Mouse (Mus musculus) frontal cortex, adult 2 months (tissue): ENCODE measurements around the gene Syt13. TPM values are rescaled to one million over a fixed set of nuclear protein-coding genes. Genes with fewer than 3 reads are reported as not detected.

Experiments used
- DNase-seq, 2 experiments: peaks; one replicate each; pipeline ENCODE4 v3.0.0; 2022; ENCODE audit warnings: low spot score in 1 of 2; ENCODE audit errors: extremely low spot score in 1 of 2
- polyA plus RNA-seq: library from polyadenylated mRNA; depleted of rRNA; stranded (reverse); fragments of >200 nt; gene quantifications from 2 replicates; pipeline ENCODE4 v1.2.3, GENCODE M21; 2012

Gene Syt13
- polyA plus RNA-seq, 1 experiment = 103 TPM

DNA sequence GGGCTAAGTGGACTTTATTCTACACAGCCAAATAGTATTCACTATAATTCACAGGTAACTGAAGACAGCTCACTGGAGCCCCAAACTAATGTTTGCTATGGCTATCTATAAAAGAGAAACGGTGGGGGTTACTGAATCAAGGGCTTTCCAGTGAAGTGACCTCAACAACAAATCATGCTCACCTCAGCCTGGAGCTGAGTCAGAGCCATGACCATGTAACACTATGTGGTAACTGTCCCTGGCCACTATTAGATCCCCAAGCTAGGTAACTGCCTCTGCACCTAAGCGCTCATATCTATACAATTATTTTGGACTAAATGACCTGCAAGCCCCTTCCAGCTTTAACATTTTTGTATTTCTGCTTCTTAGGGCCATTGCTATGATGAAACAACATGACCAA is 42.0 kb downstream of the Syt13 start:
- no peak for DNase-seq

DNA sequence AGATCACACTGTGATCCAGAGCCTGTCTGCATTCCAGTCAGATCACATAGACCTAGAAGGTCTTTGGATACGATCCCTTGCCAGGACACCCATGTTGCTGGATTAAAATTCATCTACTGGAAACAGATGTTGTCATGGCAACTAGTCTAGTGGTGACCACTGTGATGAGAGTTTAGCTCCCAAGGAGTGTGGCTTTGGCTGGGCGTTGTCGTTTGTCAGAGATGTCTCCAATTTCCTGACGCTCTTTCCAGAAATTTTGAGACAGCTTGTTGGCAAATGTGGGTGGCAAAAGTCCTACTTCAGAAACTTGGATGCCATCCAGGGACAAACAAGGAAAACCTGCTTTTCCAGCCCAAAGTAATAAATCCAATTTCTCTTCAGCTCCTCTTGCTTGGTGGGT is 43.7 kb downstream of the Syt13 start:
- peak in 1 of 2 experiments; percentile 73 for DNase-seq

DNA sequence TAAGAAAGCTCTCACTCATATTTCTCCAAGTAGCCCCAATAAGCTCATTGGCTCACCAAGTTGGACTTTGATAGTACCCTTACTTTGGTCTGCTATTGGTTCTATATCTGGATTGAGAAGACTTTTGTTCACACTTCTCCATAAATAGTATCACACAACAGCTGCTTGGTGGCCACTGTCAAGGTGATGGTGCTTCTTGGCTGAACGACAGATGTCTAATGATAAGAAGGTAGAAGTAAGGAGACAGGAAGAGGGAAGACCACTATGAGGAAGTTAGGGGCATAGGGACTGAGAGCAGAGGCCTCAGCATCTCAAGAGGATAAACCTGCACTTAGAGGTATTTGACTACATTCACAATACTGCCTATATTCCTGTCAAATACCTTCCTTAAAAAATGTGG is 49.4 kb downstream of the Syt13 start:
- no peak for DNase-seq

DNA sequence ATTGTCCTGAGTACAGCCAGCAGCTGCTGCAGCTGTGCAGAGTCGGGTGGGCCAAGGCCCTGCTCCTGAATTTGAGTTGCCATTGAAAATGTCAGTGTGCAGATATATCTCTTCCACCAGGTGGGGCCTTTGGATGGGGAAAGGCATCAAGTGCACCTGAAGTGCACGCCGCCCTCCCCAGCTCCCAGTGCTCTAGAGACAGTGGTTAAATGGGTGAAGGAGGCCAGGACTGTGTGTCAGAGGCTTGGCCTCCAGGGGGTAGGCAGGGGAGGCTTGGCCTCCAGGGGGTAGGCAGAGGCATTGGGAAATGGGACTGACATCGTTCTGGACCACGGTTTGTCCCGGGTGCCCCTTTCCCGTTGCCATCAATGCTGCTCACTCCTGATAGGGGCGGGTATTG is 51.4 kb downstream of the Syt13 start:
- DNase-seq = no peak

DNA sequence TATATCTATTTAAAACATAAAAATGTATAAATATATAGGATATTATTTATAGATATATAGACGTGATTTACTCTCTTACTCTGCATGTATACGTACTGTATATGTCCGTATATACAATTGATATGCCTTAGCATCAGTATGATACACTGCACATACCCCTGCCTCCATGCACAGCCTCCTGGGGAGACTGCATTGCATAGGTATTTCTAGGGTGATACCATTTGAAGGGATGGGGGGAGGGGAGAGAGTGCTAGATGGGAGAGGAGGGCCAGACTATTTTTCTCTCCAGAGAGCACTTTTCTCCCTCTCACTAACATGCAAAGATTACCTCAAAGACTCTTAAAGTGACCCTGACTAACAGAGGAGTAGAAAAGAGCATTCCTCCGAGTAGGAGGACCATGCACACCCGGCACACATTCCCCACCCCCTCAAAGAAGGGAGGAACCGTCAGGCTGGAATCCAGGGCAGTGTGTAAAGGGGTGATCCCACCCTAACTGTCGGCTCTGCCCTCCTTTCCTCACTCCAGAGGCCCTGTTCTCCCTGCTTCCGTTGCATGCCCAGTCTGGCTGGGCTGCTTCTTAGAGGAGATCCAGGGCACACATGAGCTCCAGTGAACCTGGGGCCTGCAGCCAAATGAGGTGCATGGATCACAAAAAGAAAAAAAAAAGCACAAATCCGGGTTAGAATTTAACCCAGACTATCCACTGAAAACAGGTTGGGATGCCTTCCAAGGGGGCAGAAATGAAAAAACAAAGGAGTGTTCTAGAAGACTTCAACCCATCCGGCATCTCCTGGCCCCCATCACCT is 52.3 kb downstream of the Syt13 start:
- DNase-seq = no peak

DNA sequence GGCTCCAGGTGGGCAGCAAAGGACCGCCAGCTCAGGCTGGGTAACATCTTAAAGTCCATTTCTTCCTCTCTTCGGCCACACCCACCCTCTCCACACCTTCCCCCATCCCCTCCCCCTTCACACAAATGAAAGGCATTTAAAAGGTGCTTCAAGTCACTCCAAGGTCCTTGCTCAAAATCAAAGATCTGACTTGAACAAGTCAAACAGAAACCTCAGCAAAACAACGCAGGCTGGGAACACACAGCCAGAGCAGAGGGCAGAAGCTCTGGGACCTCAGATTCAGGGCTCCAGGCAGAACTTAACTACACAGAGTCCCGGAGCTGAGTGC is 52.9 kb downstream of the Syt13 start:
- DNase-seq = no peak

DNA sequence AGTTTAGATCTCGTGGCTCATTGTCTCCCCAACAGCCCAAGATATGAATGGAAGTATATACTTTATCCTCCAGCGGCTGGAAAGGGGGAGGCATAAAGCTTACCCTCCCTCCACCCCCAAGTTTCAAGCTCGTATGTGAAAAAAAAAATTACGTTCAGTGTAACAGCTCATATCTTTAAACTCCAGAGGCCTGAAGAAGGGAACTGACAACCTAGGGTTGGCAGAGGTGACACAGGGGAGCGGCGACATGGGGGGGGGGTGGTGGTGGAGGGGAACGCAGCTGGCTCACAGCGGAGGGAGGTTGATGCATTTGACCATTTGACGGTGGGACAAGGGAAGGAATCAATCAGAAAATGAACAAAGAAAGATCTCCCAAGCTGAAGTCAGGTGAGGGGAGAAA is 56.2 kb downstream of the Syt13 start:
- DNase-seq = no peak

DNA sequence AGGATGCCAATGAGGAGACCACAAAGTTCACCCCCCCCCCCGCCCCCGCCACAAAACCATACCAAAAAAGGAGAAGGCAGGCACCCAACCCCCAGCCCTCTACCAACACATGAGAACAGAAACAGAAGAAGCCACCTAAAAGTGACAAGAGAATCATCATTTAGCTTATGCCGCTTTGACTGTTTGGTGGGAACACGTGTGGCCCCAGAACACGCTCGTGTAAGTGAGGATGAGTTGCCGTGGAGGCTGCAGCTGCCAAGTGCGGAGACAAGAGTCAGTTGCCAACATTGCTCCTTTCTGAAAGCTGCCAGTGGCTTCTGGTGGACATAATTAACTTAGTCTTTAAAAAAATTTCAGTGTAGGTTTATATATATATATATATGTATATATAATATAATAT is 56.6 kb downstream of the Syt13 start:
- no peak for DNase-seq

DNA sequence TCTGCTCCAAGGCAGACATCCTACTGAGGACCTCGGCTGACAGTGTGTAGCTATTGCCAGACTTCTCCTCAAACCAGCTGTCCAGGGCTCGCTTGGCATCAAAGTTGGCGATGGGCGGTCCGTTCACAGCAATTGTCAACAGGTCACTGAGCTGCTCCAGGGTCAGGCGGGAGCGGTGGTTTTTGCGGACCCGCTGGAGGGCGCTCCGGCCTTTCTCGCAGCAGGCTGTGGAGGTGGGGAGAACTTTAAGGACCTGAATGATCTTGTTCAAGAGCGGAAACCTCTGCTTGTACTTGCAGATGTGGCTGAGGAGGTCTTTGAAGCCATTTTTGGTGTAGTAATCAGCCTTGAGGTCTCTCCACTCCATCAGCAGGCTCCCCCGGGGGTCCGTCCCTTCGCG is 57.2 kb downstream of the Syt13 start:
- DNase-seq = no peak

DNA sequence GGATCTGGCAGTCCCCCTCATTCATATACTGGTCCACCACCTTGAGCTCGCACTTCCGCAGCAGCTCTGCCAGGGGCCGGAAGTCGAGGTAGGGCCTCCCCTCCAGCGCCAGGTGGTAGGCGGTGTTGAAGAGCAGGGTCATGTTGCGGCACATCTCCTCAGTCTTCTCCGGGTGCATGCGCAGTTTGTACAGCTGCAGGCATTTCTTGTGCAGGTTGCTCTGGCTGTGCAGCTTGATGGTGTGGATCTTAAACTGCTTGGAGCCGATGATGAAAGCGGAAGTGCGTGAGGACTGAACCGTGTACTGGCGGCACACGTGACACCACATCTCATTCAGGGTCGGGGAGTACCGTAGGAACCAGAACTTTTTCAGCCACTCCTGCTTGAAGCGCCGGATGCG is 58.7 kb downstream of the Syt13 start:
- DNase-seq = no peak

DNA sequence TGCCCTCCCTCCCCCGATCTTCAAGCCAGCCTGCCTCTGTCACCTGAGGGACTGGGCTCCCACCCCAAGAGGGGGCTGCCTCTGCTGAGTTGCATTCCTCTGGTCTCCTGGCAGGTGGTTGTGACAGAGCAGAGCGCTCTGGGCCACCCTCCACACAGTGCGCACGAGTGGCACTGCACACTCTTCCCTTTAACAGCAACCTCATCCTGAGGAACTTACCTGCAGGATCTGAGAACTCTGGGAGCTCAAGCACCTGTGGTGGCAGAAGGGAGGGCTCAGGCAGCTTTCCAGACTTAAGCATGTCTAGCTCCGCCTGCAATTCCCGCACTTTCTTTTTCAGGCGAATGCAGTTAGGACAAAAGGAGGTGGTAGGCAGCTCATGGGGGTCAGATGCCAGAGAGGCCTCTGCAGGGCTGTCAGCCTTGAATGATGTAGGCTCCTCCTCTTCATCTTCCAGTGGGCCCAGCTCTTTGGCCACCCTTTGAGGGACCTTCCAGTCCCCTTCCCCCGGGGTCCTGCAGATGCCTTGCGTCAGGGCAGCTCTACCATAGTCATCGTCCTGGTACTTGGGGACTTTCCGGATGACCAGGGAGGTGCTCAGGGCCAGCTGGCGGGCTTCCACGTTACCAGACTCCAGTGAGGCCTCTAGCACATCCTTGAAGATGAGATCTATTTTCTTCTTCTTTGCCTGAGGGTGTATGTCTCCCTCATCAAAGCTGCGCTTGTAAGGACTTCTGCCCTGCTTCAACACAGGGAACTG is 60.3 kb downstream of the Syt13 start:
- no peak for DNase-seq

DNA sequence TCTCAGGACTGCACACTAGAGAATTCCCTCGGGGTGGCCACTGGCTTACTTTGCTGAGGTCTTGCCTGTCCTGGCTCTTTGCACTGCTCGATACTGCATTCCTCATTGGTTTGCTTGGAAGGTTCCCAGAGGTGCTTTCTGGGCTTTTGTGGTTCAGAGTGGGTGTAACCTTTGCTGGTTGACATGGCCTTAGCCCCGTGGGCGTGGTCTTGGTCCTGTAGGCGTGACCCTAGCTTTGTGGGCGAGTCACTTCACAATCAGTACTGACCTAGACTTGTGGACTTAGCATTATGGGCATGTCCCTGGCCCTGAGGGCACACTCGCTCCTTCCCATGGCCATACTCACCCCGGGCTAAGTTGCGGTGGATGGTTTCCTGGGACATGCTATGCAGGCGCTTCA is 65.3 kb downstream of the Syt13 start:
- no peak for DNase-seq

DNA sequence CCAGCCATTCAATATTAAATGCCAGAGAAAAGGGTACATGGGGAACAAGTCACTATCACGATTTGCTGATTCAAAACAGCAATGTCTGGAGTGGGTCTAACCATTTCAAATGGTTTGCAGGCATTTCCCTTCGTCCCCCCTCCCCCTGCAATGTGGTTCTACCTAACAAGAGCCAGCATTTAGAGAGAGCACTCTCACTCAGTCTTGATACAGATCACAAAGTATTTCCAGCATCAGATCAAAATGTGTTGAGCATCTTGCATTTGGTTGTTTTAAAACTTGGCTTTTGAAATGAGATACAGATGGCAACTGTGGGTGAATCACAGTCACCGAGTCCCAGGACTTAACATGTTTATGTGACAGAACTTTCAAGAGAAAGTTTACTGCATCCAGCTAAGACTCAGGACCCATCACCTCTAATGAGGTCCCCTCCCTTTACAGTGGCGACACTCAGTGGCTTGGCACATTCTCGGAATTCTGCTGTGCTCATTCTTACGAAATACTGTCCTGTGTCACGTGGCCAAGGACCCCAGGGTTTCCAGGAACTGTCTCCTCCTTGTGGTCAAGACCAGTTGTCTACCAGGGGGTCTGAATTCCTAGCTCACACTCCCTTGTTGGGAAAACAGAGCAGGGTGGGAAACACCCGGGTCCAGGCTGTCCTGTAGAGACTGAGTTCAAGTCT is 67.8 kb downstream of the Syt13 start:
- DNase-seq = peak in 1 of 2 experiments; percentile 33

DNA sequence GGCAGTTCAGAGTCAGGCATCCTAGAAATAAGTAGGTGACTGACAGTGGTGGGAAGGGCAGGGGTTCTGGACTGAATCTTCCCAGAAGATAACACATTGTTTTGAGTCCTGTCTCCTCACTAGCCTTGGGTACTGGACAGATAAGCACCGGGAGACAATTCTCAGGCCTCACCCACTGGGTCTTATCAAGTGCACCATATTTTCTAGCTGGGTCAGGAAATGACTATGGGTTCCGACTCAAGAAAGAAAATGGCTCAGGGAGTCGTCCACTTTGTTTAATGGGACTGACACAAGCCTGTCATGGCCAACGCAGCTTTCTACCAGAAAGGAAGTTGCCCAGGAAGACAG is 68.3 kb downstream of the Syt13 start:
- DNase-seq = no peak

DNA sequence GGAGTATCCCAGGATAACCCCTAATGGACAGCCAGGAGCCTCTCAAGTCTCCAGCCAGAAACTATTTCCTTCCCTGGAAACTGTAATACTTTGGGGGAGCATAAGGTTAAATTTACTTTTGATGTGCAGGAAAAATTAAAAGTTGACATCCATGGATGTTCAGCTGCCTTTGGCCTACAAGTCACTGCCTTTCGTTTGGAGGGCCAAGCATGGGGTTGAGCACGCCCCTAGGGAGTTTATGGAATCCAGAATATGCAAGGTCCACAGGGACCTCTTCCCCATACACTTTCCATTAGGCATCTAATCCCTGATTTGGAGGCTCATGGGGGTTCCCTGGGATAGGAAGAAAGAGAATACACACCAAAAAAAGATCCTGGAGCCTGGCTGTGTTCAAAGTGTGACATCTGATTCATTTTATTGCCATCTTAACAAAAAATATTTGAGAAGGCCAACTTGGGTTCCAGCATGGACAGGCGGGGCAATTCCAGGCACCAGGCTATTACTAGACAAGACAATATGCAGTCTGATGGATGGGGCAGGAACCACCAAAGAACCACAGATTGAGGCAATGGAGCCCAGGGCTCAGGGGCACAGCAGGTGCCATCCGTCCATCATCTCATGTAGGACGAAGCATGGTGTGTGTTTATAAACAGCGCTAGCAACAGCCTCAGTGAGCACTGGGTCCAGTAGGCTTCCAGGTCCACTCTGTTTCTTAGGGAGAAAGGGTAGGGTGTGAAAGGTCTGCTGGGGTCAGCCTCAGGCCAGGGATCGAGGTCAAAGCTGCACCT is 69.6 kb downstream of the Syt13 start:
- DNase-seq = no peak

DNA sequence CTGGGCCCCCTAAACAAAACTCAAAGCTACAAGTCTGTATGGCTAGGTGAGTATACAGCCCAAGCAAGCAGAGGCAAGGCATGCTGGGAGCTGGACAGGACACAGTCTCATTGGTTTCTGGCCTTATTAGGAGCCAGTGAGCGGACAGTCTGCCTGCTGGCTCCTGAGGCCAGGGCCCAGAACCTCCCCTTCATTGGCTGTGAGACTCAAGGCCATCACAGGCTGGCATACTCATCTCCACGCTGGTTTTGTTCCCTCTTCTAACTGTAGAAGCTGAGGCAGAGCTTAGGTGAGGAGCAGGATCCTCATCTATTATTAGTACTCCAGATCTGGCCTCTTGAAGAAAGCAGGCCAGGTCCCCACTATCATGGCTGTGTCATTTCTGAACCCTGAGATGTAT is 70.3 kb downstream of the Syt13 start:
- no peak for DNase-seq

DNA sequence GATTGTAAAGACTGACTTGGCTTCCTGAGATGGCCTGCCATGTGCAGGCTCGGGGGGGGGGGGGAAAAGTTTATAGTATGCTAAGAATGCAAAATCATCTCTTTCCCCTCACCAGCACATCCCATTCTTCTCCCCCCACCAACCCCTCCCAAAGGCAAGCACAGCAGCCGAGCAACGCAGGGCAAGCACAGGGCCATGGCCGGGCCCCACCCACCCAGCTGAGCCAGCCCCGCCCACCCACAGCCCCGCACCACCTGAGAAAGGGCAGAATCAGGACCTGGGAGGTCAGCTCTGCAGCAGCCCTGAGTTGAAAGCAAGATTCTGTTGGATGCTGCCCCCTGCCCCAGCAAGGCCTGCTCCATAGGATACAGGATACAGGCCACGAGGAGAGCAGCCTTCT is 70.7 kb downstream of the Syt13 start:
- no peak for DNase-seq

DNA sequence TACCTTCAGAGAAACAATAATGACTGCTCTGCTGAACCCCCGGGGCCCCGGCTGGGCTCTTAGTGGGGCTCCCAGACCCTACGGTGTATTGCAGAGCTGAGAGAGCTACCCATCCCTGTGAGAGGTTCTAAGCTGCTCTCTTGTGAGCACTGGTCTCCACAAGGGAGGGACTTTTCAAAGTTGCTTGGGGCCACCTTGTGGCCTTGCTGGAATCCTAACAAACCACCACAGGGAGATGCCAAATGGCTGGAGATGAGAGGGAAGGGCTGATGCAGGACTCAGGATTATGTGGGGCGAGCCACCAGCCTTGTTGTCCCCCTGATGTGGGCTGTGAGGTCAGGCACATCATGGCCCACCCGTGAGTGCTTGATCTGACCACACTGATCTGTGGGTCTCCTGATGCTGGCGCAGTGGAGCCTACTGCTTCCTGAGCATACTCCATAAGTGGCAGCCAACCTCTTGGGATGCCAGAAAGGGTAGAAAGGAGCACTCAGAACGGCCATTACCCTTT is 72.3 kb downstream of the Syt13 start:
- no peak for DNase-seq

DNA sequence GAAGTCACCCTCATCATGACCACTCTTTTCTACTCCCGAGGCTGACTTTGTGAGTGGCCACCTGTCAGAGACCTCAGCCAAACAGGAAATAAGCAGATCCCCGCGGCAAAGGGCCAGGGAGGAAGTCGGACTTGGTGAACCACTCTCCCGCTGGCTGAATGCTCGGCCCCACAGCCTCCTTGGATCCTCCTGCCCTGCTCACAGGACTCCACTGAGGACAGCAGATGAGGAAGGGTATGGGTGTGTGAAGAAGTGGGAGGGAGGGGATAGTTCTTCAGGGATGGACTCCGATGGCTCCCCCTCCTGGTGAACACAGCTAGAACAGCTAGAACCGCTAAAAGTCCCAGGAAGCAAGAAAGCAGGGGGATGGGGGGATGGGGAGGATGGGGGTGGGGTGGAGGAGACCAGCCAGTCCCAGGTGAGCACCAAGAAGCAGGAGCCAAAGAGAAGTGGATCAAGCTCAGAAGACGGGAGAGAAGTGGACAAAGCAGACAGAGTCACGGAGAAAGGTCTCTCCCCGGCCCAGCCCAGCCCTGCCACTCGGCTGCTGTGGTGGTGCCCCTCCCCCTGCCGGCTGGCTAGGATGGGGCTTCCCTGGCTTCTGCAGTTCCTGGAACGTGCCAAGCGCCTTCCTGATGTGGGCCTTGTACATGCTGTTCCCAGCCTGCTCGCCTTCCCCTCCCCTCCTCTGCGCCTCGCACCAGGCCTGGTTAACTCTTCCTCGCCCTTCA is 73.2 kb downstream of the Syt13 start:
- DNase-seq = peak; percentile 21 to 55

DNA sequence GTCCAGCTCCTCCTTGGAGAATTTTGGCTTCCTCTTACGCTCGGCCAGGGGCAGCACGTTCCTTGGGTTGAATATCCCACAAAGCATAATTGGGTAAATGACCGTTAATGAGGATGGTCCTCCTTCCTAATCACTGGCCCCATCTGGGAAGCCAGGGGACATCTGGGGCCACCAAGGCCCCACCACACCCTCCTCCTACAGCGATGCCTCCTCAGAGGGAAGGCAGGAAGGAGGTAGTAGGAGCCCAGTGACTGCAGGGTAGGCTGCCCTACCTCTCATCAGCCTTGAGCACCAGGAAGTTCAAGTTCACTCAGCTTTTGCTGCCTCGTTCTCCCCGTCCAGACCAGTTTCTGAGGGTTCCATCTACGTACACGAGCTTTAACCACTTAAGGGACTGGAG is 74.7 kb downstream of the Syt13 start:
- DNase-seq = no peak
